Mouse (Mus musculus) forebrain, embryonic 14.5 days (tissue): ENCODE data around the gene Robo2. TPM values are rescaled to one million over a fixed set of nuclear protein-coding genes. Genes with fewer than 3 reads are reported as not detected.

Experiments used
- ATAC-seq: fragments of 200-750 bp; cut with Nextera tagmentation; 2 replicates; pipeline ENCODE4 v1.8.0; 2017; ENCODE audit warnings: mild to moderate bottlenecking, moderate library complexity
- DNase-seq: peaks from one replicate; pipeline ENCODE4 v3.0.0-alpha.2; 2015; ENCODE audit warnings: low spot score
- H3K27ac ChIP-seq: fragments of 300-500 bp; sonication (generic); 2 replicates; pipeline ENCODE4 v1.5.1; 2014; ENCODE audit warnings: low read depth, mild to moderate bottlenecking, control low read depth, low read length, moderate library complexity
- H3K27me3 ChIP-seq: fragments of 300-500 bp; sonication (generic); replicated peaks from 2 replicates; pipeline ENCODE4 v1.6.1; 2014; ENCODE audit warnings: low read length, control low read depth, mixed read lengths; ENCODE audit not compliant: control insufficient read depth, insufficient read depth
- H3K36me3 ChIP-seq: fragments of 300-500 bp; sonication (generic); 2 replicates; pipeline ENCODE4 v1.6.1; 2014; ENCODE audit warnings: low read length, control low read depth; ENCODE audit not compliant: control insufficient read depth, insufficient read depth
- H3K4me1 ChIP-seq: fragments of 300-500 bp; sonication (generic); 2 replicates; pipeline ENCODE4 v1.6.1; 2014; ENCODE audit warnings: antibody characterized with exemption, low read length, control low read depth; ENCODE audit not compliant: control insufficient read depth, insufficient read depth
- H3K4me2 ChIP-seq: fragments of 300-500 bp; sonication (generic); 2 replicates; pipeline ENCODE4 v1.6.1; 2014; ENCODE audit warnings: mild to moderate bottlenecking, control low read depth, low read length
- H3K4me3 ChIP-seq: fragments of 300-500 bp; sonication (generic); 2 replicates; pipeline ENCODE4 v1.5.1; 2014; ENCODE audit warnings: low read depth, low read length, control low read depth
- H3K9ac ChIP-seq: fragments of 300-500 bp; sonication (generic); 2 replicates; pipeline ENCODE4 v1.6.1; 2014; ENCODE audit warnings: mild to moderate bottlenecking, low read length, control low read depth, moderate library complexity
- H3K9me3 ChIP-seq: fragments of 300-500 bp; sonication (generic); replicated peaks from 2 replicates; pipeline ENCODE4 v1.6.1; 2016; ENCODE audit warnings: low read length, control low read depth, mixed read lengths; ENCODE audit not compliant: control insufficient read depth
- WGBS: fragments of 180-500 bp; shearing (Covaris S2); extraction: QIAGEN DNeasy Blood & Tissue Kit; methylation state at CpG from one replicate; pipeline ENCODE4 v1.1.7; 2014; 5-methylcytosine and 5-hydroxymethylcytosine counted together
- polyA plus RNA-seq: library from polyadenylated mRNA; unstranded; fragments of >200 nt; fragmentation: Nextera tagmentation; extraction: Ambion mirVana; gene quantifications from 2 replicates; pipeline ENCODE4 v1.2.1, GENCODE M21; 2014

Robo2 gene
- polyA plus RNA-seq, 1 experiment from 2014 or later: 64.7 TPM

GRCm38 (mm10) chr16:74200705-74201104 lies 210.9 kb downstream of the Robo2 start:
- Histone ChIP-seq H3K9ac (no peak overlapping the region), H3K4me3 (no peak overlapping the region), H3K9me3 (no peaks in the 10 kb centered on the region), H3K4me2 (no peak overlapping the region), H3K27ac (no peak overlapping the region), H3K4me1 (peaks cover 3% of the 10 kb centered on the region; the same call in 1 of the 2 replicates), H3K36me3 (no peaks in the 10 kb centered on the region), H3K27me3 (no peaks in the 10 kb centered on the region)
- peak; percentile 77 for DNase-seq
- peak; percentile 81 for ATAC-seq
- WGBS: 20% methylated on average over 5 of the region's 5 CpGs

GRCm38 (mm10) chr16:74200024-74200703 lies 211.5 kb downstream of the Robo2 start:
- ATAC-seq (peak; percentile 80), DNase-seq (peak; percentile 72)
- Histone ChIP-seq H3K4me2 (no peak overlapping the region), H3K4me1 (peaks cover 6% of the 10 kb centered on the region; the same call in 1 of the 2 replicates), H3K27ac (no peak overlapping the region), H3K9me3 (no peaks in the 10 kb centered on the region), H3K4me3 (no peak overlapping the region), H3K9ac (no peak overlapping the region), H3K27me3 (no peaks in the 10 kb centered on the region), H3K36me3 (no peaks in the 10 kb centered on the region)
- 13% methylated on average over 1 of the region's 1 CpGs for WGBS

GRCm38 (mm10) chr16:74192979-74193554 lies 218.6 kb downstream of the Robo2 start:
- Histone ChIP-seq H3K9me3 (no peaks in the 10 kb centered on the region), H3K36me3 (no peaks in the 10 kb centered on the region), H3K27me3 (no peaks in the 10 kb centered on the region), H3K4me3 (no peak overlapping the region), H3K4me2 (no peak overlapping the region), H3K9ac (no peak overlapping the region), H3K4me1 (peaks cover 9% of the 10 kb centered on the region), H3K27ac (no peak overlapping the region; the same call in 1 of the 2 replicates)
- ATAC-seq: peak; percentile 48; the same call in 1 of the 2 replicates
- DNase-seq: peak; percentile 63
- WGBS: 29% methylated on average over 8 of the region's 8 CpGs

- H3K36me3 ChIP-seq: no peaks in the 10 kb centered on the region
- H3K4me1 ChIP-seq: peaks cover 9% of the 10 kb centered on the region
- ATAC-seq: peak; percentile 92
- DNase-seq: peak; percentile 80
- H3K27ac ChIP-seq: peak overlapping the region; percentile 44; the same call in 1 of the 2 replicates
- H3K9me3 ChIP-seq: no peaks in the 10 kb centered on the region
- H3K27me3 ChIP-seq: no peaks in the 10 kb centered on the region
- no peak overlapping the region for H3K4me3 ChIP-seq
- no peak overlapping the region for H3K9ac ChIP-seq
- H3K4me2 ChIP-seq: no peak overlapping the region
- whole genome bisulfite sequencing: 29% methylated on average over 2 of the region's 2 CpGs
Measured at GRCm38 (mm10) chr16:74191621-74192020, 220.0 kb downstream of the Robo2 start.

- WGBS: 54% methylated on average over 3 of the region's 3 CpGs
Measured at GRCm38 (mm10) chr16:74182509-74183113, 229.0 kb downstream of the Robo2 start.

GRCm38 (mm10) chr16:74172673-74173072 lies 239.0 kb downstream of the Robo2 start:
- no peaks in the 10 kb centered on the region for H3K27me3 ChIP-seq
- 0 out of 2 replicates have a peak overlapping the region, but pooled peaks have one; percentile 14 for H3K27ac ChIP-seq
- no peak overlapping the region for H3K9ac ChIP-seq
- no peak overlapping the region for H3K4me3 ChIP-seq
- peak; percentile 63 for ATAC-seq
- H3K36me3 ChIP-seq: no peaks in the 10 kb centered on the region
- H3K4me1 ChIP-seq: no peaks in the 10 kb centered on the region
- H3K4me2 ChIP-seq: no peak overlapping the region
- peak; percentile 30 for DNase-seq
- no peaks in the 10 kb centered on the region for H3K9me3 ChIP-seq
- WGBS: 92% methylated on average over 3 of the region's 3 CpGs

More at GRCm38 (mm10) chr16:74182509-74183113, 229.0 kb downstream of the Robo2 start:
- Histone ChIP-seq H3K27ac (peak overlapping the region; percentile 6; the same call in 1 of the 2 replicates), H3K4me3 (no peak overlapping the region), H3K9me3 (no peaks in the 10 kb centered on the region), H3K27me3 (no peaks in the 10 kb centered on the region), H3K36me3 (no peaks in the 10 kb centered on the region), H3K4me1 (no peaks in the 10 kb centered on the region), H3K9ac (no peak overlapping the region), H3K4me2 (no peak overlapping the region)
- ATAC-seq (peak; percentile 85), DNase-seq (peak; percentile 83)

- no peak for ATAC-seq
- no peaks in the 10 kb centered on the region for H3K36me3 ChIP-seq
- 95% methylated on average over 4 of the region's 4 CpGs for WGBS
Measured at GRCm38 (mm10) chr16:74169642-74170041, 242.0 kb downstream of the Robo2 start.

GRCm38 (mm10) chr16:74169121-74169520 lies 242.5 kb downstream of the Robo2 start:
- H3K27me3 ChIP-seq: no peaks in the 10 kb centered on the region
- DNase-seq (no peak), ATAC-seq (no peak)
- no peaks in the 10 kb centered on the region for H3K4me1 ChIP-seq
- H3K4me3 ChIP-seq: no peak overlapping the region
- no peak overlapping the region for H3K27ac ChIP-seq
- H3K4me2 ChIP-seq: no peak overlapping the region
- WGBS: 88% methylated on average over 7 of the region's 7 CpGs
- H3K36me3 ChIP-seq: no peaks in the 10 kb centered on the region
- no peaks in the 10 kb centered on the region for H3K9me3 ChIP-seq
- H3K9ac ChIP-seq: no peak overlapping the region

More at GRCm38 (mm10) chr16:74169642-74170041, 242.0 kb downstream of the Robo2 start:
- H3K27me3 ChIP-seq: no peaks in the 10 kb centered on the region
- no peak overlapping the region for H3K4me3 ChIP-seq
- H3K27ac ChIP-seq: no peak overlapping the region
- DNase-seq: no peak
- no peaks in the 10 kb centered on the region for H3K9me3 ChIP-seq
- H3K4me2 ChIP-seq: no peak overlapping the region
- no peaks in the 10 kb centered on the region for H3K4me1 ChIP-seq
- no peak overlapping the region for H3K9ac ChIP-seq

- Histone ChIP-seq H3K4me1 (no peaks in the 10 kb centered on the region), H3K9me3 (no peaks in the 10 kb centered on the region), H3K9ac (no peak overlapping the region), H3K27me3 (no peaks in the 10 kb centered on the region), H3K4me2 (no peak overlapping the region), H3K27ac (no peak overlapping the region), H3K4me3 (no peak overlapping the region), H3K36me3 (no peaks in the 10 kb centered on the region)
- DNase-seq (no peak), ATAC-seq (no peak)
Measured at GRCm38 (mm10) chr16:74167832-74168231, 243.8 kb downstream of the Robo2 start.
